Mouse (Mus musculus) lung, postnatal 0 days (tissue): ENCODE results near the gene Cdc25b.

Experiments used
- CTCF ChIP-seq: IDR thresholded peaks from 2 replicates; pipeline ENCODE4 v1.5.1; 2016; ENCODE audit warnings: antibody characterized with exemption, mild to moderate bottlenecking
- EP300 ChIP-seq: IDR thresholded peaks from 2 replicates; pipeline ENCODE4 v1.6.1; 2016; ENCODE audit warnings: antibody characterized with exemption, mild to moderate bottlenecking, control low read depth

- TF ChIP-seq CTCF: no peak
- TF ChIP-seq EP300: no peak
Observed at GRCm38 (mm10) chr2:131163924-131164323, 22.8 kb upstream of the Cdc25b start.
